Mouse (Mus musculus) MEL (cell line): ENCODE measurements around the gene Mkln1.

ENCODE experiments used
- CTCF ChIP-seq, 3 experiments: IDR thresholded peaks in 2 of 3; conservative IDR thresholded peaks in 1 of 3; 2 replicates each; pipeline ENCODE4 v1.5.1; 2011 to 2012; ENCODE audit warnings: low read length in 3 of 3, low read depth in 2 of 3, mild to moderate bottlenecking in 2 of 3, improper control_type of control experiment in 1 of 3, inconsistent platforms in 1 of 3, mixed read lengths in 1 of 3, moderate library complexity in 1 of 3; ENCODE audit not compliant: control insufficient read depth in 1 of 3, insufficient read depth in 1 of 3, poor library complexity in 1 of 3, severe bottlenecking in 1 of 3
- MYC ChIP-seq: IDR thresholded peaks from 2 replicates; pipeline ENCODE4 v1.6.1; 2011; ENCODE audit warnings: low read depth, mild to moderate bottlenecking, low read length, improper control_type of control experiment, moderate library complexity
- RCOR1 ChIP-seq: IDR thresholded peaks from 2 replicates; pipeline ENCODE4 v1.6.1; 2012; ENCODE audit warnings: low read depth, mild to moderate bottlenecking, inconsistent platforms, low read length, improper control_type of control experiment
- USF1 ChIP-seq: IDR thresholded peaks from 2 replicates; pipeline ENCODE4 v1.6.1; 2014; ENCODE audit warnings: low read depth, mild to moderate bottlenecking, inconsistent platforms, low read length, improper control_type of control experiment, moderate library complexity

- no peak for TF ChIP-seq RCOR1
- TF ChIP-seq MYC: no peak
- no peak for TF ChIP-seq CTCF (IDR thresholded peaks at IDR 0.05 in 2 of 3, conservative IDR thresholded peaks at IDR 0.05 in 1 of 3; ENCODE audit: control insufficient read depth in 1 of 3, insufficient read depth in 1 of 3, low read depth in 2 of 3, low read length in 3 of 3, poor library complexity in 1 of 3, severe bottlenecking in 1 of 3)
- TF ChIP-seq USF1: no peak
Measured at GRCm38 (mm10) chr6:31523039-31523438, 124.5 kb downstream of the Mkln1 start.
